Mouse (Mus musculus): ENCODE measurements around the gene Mpzl2.

Mpzl2 gene

GRCm38 (mm10) chr9:45039499-45039898 is at the start of gene Mpzl2:
Mpzl2 (plus strand) TSS chr9:45039799.
- no peak for DNase-seq

DNA sequence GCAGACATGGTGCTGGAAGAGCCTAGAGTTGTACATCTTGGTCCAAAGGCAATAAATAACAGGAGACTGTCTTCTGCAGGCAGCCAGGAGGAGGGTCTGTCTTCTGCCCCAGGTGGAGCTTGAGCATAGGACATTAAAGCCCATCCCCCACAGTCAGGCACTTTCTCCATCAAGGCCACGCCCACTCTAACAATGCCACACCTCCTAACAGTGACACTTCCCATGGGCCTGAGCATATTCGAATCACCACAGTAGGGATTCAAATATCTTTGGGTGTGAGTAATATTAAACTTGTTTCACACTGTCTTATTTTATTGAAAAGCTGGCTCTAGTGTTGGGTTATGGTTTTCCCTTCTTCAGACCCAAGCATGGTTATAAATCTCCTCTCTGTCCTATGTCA is 47.8 kb upstream of the Mpzl2 start:
- DNase-seq = no peak

DNA sequence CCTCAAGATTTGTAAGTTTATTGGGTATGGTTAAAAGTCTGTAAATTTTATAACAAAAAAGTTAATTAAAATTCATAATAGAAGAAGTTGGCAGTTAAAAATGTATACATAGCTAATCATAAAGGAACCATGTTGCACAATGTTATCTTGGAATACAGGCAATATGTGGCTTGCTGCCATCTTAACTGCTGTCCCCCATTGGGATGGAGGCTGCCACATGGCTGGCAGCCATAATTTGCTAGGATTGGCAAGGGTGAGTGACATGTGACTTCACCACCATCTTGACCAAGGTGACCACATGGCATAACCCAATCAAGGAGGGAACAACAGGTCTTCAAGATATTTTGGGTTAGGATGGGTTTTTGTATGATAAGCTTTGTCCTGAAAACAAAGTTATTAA is 47.3 kb upstream of the Mpzl2 start:
- no peak for DNase-seq

- DNase-seq = no peak
Observed at GRCm38 (mm10) chr9:44993268-44993667, 46.3 kb upstream of the Mpzl2 start.

GRCm38 (mm10) chr9:44994962-44995361 is 44.6 kb upstream of the Mpzl2 start:
- DNase-seq = no peak

GRCm38 (mm10) chr9:44996590-44996989 is 43.0 kb upstream of the Mpzl2 start:
- DNase-seq = no peak

- no peak for DNase-seq
Observed at GRCm38 (mm10) chr9:44998138-44998537, 41.5 kb upstream of the Mpzl2 start.

GRCm38 (mm10) chr9:44999171-44999570 is 40.4 kb upstream of the Mpzl2 start:
- DNase-seq = no peak

DNA sequence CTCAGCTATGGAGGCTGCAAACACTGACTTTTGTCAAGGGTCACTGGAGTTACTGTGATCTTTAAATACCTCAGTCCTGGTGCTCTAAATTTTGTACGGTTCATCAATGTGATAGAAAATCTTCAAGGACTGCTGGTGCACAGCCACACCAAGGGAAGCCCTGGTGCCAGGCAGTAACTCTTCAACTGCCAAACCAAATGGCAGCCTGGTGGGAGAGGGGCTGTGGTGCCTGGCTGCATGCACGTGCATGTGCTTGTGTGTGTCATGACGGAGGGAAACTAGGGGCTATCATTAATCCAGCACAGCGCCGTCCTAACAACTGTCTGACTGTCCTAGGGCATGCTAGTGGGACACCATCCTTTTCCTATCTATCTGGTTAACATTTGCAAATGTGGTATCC is 39.8 kb upstream of the Mpzl2 start:
- DNase-seq = no peak

- DNase-seq = no peak
Observed at GRCm38 (mm10) chr9:45000249-45000648, 39.4 kb upstream of the Mpzl2 start.

GRCm38 (mm10) chr9:45007404-45007803 is 32.2 kb upstream of the Mpzl2 start:
- no peak for DNase-seq

DNA sequence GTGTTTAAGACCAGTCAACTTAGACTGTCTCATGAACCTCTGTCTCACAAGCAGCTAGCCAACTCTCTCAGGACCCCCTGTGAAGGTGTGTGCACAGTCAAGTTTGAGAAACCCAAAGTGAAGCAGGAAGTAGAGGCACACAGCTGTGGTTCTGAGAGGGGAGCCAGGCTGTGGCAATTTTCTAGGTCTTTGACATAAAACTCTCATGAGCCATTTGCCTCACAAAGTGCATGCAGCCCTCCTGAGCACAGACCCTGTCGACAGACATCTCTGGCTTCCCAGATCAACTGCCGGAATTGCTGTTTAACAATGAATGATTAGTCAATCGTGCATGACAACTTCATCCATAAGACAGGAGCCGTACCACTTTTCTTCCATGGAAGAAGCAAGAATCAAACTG is 31.3 kb upstream of the Mpzl2 start:
- no peak for DNase-seq

- DNase-seq = no peak
Observed at GRCm38 (mm10) chr9:45009180-45010078, 30.2 kb upstream of the Mpzl2 start, which contains the start of gene Cd3e. Cd3e (minus strand) TSS chr9:45009627.

DNA sequence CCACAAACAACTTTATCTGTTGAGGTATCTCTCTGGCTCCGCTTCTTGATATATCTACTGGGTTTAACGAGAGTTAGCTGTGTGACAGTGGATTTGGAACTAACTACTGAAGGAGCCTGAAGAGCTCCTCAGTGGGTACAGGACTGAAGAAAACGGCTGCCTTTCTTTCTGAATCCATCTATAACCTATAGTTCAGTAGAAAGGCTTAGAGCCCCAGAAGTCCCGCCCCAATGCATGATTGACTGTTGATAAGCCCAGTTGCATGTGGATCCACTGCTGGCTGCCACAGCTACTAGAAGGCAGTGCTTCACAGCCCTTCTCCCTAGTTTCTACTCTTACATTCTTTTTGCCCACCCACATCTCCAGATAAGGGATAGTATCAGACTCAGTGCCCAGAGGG is 29.1 kb upstream of the Mpzl2 start:
- DNase-seq = no peak

DNA sequence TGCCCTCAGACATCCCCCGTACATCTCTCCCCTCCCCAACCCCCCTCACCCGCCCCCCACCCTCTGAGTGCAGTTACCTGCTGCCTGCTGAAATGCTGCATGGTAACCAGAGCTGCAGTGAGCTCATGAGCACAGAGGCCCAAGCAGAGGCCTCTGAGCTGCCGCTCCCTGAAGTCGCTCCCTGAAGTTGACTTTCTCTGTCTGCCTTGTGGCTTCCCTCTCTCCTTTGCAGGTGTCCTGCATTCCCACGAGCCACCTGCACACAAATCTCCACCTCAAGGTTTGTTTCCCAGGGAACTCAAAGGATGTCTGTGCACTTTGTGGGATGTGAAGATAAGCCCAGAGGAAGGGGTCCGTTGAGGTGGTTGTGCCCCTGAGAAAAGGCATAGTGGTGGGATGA is 28.3 kb upstream of the Mpzl2 start:
- DNase-seq = no peak

GRCm38 (mm10) chr9:45014879-45015278 is 24.7 kb upstream of the Mpzl2 start:
- no peak for DNase-seq

- no peak for DNase-seq
Observed at GRCm38 (mm10) chr9:45015841-45016240, 23.8 kb upstream of the Mpzl2 start.

- DNase-seq = no peak
Observed at GRCm38 (mm10) chr9:45018031-45018430, 21.6 kb upstream of the Mpzl2 start.

GRCm38 (mm10) chr9:45022800-45023199 is 16.8 kb upstream of the Mpzl2 start:
- DNase-seq = peak; percentile 73

- DNase-seq = no peak
Observed at GRCm38 (mm10) chr9:45023638-45024037, 16.0 kb upstream of the Mpzl2 start.

DNA sequence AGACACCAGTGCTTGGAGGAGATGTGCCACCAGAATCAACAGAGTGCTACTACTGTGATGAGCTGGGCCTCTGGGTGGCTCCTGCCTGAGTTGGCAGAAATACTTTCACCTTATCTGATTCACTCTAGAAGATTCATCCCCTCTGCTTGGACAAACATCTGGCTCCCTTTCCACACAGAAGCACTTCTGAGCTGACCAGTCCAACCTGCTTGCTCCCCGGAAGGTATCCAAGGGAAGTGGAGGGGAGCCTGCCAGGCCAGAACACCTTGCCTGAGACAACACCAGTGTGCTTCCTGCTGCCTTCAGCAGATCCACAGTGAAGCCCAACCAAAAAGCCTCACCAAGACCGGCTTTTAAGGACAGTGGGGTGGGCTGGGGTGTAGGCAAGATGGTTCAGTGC is 15.4 kb upstream of the Mpzl2 start:
- DNase-seq = no peak

GRCm38 (mm10) chr9:45027376-45027775 is 12.2 kb upstream of the Mpzl2 start:
- DNase-seq = no peak

DNA sequence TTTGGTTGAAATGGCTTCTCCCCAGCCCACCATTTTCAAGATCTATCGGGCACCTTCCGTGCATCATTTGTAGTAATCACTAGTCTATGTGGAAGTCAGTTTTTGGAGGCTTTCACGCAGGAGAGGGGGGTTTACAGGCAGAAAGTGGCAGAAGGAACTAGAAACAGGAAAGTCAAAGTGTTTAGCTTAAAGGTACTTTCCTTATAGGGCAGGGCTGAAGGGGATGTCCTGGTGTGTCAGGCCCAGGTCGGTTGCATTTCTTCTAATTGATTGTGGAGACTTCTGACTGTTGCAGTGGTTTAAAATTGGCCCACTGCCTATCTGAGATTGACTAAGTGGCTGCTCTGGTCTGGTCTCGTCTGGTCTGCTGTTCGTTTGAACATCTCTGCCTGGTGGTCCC is 9.3 kb upstream of the Mpzl2 start:
- no peak for DNase-seq

DNA sequence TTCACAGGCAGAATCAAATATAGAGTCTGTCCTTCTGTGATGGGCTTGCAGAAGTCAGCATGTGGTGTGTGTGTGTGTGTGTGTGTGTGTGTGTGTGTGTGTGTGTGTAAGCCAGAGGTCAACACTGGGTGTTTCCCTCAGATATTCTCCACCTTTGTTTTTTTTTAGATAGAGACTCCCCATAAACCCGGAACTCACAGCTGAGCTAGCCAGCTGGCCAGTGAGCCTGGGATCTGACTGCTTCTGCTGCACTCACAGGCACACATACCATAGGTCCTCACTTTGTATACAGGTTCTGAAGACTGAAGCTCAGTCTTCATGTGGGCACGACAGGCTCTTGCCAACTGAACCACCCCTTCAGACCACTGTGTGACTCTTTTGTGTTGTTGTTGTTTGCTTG is 7.3 kb upstream of the Mpzl2 start:
- DNase-seq = no peak

GRCm38 (mm10) chr9:45034526-45034925 is 5.1 kb upstream of the Mpzl2 start:
- DNase-seq = no peak

All from lung, postnatal 14 days (tissue).